Mouse (Mus musculus): ENCODE results near the gene Vnn1.

The Vnn1 gene

DNA sequence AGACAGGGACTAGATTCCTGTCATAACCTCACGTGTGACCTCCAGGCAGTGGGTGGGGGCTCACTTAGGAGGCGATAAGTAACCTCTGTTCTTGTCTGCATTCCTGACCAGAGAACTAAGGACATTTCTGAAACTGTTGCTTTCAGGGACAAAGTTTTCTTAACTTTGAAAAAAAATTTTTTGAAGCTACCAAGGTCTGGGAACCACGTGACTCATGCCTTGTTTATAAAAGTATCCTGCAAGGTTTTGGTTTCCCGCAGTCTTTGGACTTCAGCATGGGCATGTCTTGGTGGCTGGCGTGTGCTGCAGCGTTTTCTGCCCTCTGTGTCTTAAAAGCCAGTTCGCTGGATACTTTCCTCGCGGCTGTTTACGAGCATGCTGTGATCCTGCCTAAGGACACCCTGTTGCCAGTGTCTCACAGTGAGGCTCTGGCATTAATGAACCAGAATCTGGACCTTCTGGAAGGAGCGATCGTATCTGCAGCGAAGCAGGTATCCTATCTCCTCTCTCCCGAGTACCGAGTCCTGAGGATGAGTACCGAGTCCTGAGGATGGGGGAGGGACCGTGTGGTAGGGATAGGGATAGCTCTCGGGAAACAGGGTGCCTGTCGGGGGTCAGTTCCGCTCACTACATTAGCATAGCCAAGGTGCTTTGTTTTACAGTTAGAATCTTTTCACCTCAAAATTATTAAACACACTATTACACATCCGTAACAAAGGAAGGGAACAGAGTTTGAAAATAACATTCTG lies at the start of gene Vnn1:
Vnn1 (plus strand) TSS at position 88 of the 749 bp plus-strand sequence.
- no peak for DNase-seq (ENCODE audit: low read depth, low spot score)

DNA sequence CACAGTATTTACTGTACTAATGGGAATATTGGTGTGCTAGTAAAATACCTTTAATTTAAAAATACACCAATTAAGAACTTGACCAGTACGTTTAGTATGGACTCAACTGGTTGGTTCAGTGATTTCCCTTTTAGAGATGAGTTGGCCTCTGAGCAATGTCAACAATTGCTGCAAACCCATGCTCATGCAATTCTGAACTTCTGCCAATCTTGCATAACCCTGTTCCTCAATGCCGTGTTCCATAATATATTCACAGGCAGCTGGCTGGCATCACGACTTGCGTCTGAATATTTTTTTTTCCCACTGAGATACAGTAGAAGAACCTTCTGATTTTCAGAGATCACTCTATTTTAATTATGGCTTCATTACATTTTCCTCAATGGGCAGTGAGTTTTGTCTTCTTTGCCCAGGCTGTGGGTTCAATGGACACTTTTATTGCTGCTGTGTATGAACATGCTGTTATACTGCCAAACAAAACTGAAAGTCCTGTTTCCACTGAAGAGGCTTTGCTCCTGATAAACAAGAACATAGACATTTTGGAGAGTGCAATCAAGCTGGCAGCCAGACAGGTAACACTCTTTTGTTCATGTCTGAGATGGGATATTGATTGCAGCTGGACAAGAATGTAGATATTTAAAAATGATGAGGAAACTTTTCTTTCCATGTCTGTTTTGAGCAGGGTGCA lies 43.1 kb upstream of the Vnn1 start, which contains the start of gene Vnn3:
Vnn3 (plus strand) TSS at position 235 of the 685 bp plus-strand sequence.
- DNase-seq (ENCODE audit: low read depth, low spot score) = no peak

DNA sequence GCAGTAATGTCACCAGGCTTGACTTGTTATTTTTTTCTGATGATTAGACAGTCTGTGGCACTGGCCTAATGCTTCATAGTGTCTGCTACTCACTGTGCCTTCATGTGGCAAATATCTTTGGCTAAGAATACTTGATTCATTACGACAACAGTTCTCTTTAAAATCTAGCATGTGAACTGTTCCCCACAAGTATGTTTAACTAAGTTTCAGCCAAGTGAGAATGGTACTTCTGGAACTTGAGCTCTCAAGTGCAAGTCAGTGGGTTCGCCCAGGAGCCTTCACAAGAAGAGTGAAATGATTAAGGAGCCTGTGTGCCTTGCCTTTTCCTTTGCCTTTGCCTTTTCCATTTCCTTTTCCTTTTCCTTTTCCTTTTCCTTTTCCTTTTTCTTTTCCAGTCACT lies 42.4 kb upstream of the Vnn1 start:
- no peak for DNase-seq (ENCODE audit: low read depth, low spot score)

DNA sequence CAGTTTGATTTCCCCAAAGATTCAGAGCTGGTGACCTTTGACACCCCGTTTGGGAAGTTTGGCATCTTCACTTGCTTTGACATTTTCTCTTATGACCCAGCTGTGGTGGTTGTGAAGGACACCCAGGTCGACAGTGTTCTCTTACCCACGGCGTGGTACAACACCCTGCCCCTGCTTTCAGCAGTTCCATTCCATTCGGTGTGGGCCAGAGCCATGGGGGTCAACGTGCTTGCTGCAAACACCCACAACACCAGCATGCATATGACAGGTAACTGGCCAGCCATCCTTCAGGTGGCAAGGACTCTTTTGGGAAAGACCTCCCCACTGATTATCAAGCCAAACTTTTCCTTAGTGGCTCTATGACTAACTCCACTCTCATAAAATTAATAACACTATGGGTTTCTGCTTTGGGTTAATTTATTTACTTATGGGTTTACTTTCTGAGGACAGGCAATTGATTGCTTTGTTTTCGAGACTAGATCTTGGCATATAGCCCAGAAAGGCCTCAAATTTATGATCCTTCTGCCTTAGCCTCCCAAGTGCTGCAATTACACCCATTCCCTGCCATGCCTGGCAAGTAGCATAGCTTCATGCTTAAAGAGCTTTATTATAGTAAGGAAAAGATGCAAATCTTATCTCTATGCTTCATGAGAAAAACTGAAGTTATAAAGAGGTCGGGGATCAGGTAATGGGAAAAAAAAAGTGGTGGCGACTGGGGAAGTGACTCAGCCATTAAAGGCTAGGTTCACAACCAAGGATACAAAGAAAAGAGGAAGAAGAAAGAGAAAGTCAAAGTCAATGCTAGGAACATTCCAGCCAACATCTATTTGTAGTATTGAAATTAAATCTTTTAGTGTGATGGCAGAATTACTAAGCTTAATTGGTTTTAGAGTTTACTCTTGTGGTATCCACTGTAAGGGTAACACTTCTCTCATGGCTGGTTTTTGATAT lies 29.9 kb upstream of the Vnn1 start:
- no peak for DNase-seq (ENCODE audit: low read depth, low spot score)

DNA sequence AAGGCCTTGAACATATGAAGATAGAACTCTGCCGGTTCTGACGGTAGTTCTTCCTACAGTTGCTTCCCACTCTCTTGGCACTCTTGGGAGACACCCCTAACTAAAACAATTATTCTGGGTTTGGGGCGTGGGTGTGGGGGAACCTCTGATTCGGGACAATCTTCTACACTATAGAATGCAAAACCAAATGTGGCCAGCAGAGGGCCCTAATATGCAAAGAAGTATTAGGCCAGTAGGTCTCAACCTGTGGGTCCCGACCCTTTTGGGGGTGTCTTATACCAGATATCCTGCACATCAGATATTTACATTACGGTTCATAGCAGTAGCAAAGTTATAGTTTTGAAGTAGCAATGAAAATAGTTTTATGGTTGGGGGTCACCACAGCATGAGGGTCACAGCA lies 13.8 kb upstream of the Vnn1 start:
- no peak for DNase-seq (ENCODE audit: low read depth, low spot score)

- DNase-seq (ENCODE audit: low read depth, low spot score) = no peak
Observed at GRCm38 (mm10) chr10:23884910-23885309, 9.6 kb upstream of the Vnn1 start.

DNA sequence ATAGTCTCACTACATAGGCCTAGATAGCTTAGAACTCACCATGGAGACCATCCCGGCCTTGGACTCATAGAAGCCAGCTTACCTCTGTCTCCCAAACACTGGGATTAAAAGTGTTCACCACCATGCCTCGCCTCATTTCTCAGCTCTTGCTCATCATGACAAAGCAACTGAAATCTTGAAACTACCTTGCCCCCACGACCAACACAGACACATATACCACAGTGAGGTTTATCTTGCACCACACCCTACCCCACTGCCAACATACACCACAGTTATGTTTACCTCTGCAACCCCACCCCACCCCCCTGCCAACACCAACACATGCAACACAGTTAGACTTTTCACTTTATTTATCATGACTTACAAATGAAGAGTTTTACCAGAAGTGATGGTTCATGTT lies 8.4 kb upstream of the Vnn1 start:
- no peak for DNase-seq (ENCODE audit: low read depth, low spot score)

GRCm38 (mm10) chr10:23892987-23893386 lies 1.5 kb upstream of the Vnn1 start:
- DNase-seq (ENCODE audit: low read depth, low spot score) = no peak

DNA sequence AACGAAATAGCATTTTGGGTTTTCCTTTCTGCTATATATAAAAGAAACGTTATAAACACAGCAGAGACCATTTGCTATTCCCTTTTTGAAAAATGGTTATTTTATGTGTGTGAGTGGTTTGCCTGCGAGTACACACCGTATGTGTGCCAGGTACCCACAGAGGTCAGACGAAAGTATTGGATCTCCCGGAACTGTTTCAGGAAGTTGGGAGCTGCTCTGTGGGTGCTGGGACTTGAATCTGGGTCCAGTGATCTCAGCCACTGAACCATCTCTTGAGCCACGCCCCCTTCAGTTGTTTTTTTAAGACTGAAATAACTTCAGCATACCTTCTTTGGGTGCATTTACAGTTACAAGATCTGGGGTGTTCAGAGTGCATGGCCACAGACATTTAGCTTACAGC lies 888 bp downstream of the Vnn1 start:
- no peak for DNase-seq (ENCODE audit: low read depth, low spot score)

GRCm38 (mm10) chr10:23901119-23901518 lies 6.6 kb downstream of the Vnn1 start:
- DNase-seq (ENCODE audit: low read depth, low spot score) = no peak

GRCm38 (mm10) chr10:23905661-23906060 lies 11.2 kb downstream of the Vnn1 start:
- DNase-seq (ENCODE audit: low read depth, low spot score) = no peak

DNA sequence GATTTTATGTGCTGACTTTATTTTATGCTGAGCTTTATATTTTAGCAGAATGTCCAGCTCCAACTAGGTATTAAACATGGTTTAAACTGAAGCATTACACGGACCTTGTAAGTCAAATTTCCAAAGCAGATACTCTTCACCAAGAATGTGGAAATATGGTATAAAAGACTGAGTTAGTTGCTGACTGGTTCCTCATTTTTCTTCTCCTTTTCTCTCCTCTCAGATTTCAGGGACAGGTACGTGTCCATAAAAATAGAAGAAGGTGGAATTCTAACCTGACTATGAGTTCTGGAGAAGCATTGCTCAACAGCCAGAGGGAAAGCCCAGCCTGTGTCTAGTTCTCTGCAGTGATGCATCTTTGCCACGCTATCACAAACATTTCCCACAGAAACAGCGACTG lies 25.6 kb downstream of the Vnn1 start, which contains the start of gene Taar1:
Taar1 (plus strand) TSS at position 301 of the 400 bp plus-strand sequence.
- no peak for DNase-seq (ENCODE audit: low read depth, low spot score)

DNA sequence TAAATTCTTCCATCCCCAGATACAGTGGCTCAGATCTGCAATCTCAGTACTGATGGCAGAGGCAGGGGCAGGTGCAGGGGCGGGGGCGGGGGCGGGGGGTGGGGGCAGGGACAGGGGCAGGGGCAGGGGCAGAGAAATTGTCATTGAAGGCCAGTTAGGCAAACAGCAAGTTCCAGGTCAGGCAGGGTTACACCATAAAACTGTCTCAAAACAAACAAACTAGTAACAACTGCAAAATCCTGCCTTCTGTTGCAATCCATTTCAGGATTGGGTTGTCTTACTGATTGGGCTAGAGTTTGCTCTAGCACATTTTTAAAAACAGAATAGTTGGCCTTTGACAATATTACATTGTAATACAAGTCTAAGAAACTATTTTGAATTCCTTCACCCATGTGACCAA lies 28.0 kb downstream of the Vnn1 start:
- no peak for DNase-seq (ENCODE audit: low read depth, low spot score)

DNA sequence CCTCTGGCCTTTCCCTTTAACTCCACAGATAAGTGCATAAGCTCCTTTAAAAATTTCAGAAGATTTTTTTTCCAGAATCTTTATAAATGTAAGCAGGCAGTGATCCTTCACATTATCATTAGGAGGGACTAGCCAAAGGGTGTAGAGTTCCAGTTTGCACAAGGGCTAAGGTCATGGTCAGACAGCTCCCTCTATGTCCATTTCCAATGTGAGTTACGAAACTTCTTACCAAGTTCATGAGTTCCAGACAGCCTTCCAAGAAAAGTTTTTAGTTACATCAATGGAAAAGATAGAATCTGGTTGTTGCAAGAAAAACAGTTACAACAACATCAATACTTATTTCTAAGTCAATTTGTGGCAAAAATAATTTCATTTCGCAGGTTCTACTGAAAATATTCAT lies 29.5 kb downstream of the Vnn1 start:
- no peak for DNase-seq (ENCODE audit: low read depth, low spot score)

DNA sequence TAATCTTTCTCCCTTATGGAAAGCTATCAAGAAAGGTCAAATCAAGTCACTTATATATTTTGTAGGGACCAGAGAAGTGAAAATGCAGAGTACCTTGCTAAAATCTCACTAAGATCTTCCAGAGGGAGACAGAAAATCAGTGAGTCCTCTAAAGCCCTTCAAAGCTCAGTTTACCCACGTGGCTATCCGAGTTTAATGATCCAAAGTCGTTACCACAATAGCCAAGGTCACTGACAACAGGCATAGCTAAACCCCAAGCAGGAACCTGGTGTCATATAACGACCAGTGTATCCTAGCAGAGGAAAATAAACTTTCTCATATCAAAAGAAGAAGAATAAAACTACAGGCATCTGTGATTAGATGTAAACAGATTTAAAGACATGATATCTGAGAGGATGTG lies 43.1 kb downstream of the Vnn1 start:
- DNase-seq (ENCODE audit: low read depth, low spot score) = no peak

DNA sequence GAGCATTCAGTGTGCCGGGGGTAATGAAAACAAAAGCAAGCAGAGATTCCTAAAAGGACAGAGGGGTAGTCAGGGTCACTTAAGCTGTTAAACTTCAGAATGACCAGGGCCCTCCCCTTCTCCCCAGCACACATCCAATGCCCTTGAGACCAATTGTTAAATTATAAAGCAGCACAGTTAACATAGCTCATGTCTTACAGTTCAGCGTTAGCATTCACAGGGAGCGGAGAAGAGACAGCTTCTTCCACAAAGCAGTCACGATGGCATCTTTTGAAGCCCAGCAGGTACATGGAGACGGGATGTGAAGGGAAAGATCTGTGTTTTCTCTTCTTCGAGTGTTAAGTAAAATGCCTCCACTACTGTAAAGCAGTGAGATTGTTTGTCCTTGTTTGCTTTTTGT lies 43.8 kb downstream of the Vnn1 start, which contains the start of gene Taar2:
Taar2 (plus strand) TSS at position 261 of the 400 bp plus-strand sequence.
- DNase-seq (ENCODE audit: low read depth, low spot score) = no peak

DNA sequence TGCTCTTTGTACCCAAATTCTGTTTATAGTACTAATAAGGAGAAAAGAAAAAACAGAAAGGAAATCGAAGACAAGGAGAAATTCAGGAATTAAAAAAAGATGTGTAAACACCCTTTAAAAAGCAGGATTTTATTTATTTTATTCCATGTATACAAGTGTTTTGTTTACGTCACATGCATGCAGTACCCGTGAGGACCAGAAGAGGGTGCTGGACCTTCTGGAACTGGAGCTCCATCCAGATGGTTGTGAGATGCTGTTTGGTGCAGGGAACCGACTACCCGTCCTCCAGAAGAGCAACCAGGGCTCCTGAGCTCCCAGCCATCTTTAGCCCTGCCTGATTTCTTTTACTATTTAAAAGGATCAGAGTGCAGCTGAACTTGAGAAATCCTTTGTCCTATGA lies 48.0 kb downstream of the Vnn1 start:
- no peak for DNase-seq (ENCODE audit: low read depth, low spot score)

DNA sequence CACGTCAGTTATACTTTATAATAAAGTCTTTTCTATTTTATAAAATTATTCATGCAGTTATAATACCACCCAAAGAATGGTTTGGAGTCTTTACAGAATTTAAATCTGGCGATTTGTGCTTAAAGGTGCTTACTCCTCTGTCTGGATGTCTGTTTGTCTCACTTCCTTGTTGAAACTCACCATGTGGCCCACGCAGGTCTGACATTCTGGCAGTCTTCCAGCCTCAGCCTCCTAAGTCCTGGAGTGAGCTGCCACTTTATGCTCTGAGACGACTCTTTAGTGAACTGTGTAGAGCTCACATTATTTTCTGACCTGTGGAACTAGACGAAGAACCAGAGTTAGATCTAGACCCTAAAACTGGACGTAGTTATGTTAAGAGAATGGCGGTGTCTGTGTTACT lies 53.5 kb downstream of the Vnn1 start:
- no peak for DNase-seq (ENCODE audit: low read depth, low spot score)

DNA sequence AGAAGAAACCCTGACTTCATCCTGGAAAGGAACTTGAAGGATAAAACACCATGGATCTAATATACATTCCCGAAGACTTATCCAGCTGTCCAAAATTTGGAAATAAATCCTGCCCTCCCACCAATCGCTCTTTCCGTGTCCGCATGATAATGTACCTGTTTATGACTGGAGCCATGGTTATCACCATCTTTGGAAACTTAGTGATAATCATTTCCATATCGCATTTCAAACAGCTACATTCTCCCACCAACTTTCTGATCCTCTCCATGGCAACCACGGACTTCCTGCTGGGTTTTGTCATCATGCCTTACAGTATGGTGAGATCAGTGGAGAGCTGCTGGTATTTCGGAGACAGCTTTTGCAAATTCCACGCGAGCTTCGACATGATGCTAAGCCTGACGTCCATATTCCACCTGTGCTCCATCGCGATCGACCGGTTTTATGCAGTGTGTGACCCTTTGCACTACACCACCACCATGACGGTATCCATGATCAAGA lies 55.1 kb downstream of the Vnn1 start, which contains the start of gene Taar3:
Taar3 (plus strand) TSS at position 51 of the 498 bp plus-strand sequence.
- no peak for DNase-seq (ENCODE audit: low read depth, low spot score)

DNA sequence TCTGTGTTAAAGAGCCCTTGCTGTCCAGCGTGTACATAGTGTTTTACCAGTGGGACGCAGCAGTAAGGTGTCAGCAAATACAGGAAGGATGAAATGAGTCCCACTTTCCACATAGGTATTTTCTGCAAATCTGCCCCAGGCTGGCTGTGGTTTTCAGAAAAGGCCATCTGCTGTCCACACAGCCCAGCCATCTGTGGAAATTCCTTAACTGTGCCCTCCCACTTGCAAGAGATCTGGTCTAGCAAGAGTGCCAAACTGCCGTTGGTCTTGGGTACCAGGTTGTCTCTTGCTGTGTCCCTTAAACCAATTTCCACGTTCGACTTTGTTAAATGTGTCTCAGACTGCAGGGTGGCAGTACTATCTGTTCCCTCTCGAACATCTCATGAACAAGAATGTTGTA lies 57.2 kb downstream of the Vnn1 start:
- DNase-seq (ENCODE audit: low read depth, low spot score) = no peak

Measured in CD4-positive helper T cell, adult 2 months (primary cell).